In the genomic region with DNA sequence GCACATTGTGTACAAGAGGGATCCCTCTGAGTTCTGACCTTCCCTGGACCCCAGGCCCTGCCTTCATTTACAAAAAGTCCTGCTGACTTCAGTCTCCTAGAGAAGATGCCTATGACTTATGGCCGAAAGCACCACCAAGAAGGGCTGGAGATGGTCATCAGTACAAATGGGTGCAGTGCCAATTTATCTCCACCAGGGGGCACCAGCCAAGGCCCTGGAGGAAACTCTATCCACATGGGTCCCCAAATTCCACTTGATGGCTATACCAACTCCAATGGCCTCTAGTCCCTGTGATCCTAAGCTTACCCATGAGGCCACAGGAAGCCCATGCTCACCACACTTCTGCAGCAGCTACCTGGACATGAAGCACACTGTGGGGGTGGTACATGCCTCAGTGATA, we compare ENCODE assay signal across 8 mouse cellular contexts.
A peak's percentile ranks its signal among the peaks of the same experiment; 100 is the strongest.
DNase-seq lines count a peak whose midpoint lies in the region; ATAC-seq lines count a peak whose summit lies in the region.

No protein-coding gene starts in this region.

- no peak overlapping the region for H3K9ac ChIP-seq in heart, embryonic 12.5 days
- H3K9ac ChIP-seq in forebrain, embryonic 15.5 days (replicated peaks) = no peak overlapping the region

- 73% methylated on average over 1 of the region's 1 CpGs for WGBS in heart, embryonic 12.5 days
- WGBS in forebrain, embryonic 15.5 days = 90% methylated on average over 1 of the region's 1 CpGs

- no peak overlapping the region for H3K27ac ChIP-seq in heart, embryonic 12.5 days (ENCODE audit: poor library complexity, severe bottlenecking)
- H3K27ac ChIP-seq in forebrain, embryonic 15.5 days (replicated peaks) = no peak overlapping the region

- no peak overlapping the region for H3K4me3 ChIP-seq in heart, embryonic 12.5 days
- no peak overlapping the region for H3K4me3 ChIP-seq in forebrain, embryonic 15.5 days

- intact Hi-C loops in left cerebral cortex, postnatal 14 days (cut with DNase I) = no loop called here

- peak; percentile 42 for DNase-seq in heart, adult 8-10 months (ENCODE audit: low spot score)
- DNase-seq in B cell, adult 2 months = peak; percentile 15 to 16
- peak; percentile 42 to 51 for DNase-seq in adrenal gland, adult 18-20 months (ENCODE audit: low spot score in 2 of 2)
- peak; percentile 69 for DNase-seq in lung, postnatal 14 days
- no peak for DNase-seq in left cerebral cortex, postnatal 14 days (ENCODE audit: low spot score in 2 of 2)

- ATAC-seq in heart, embryonic 12.5 days (ENCODE audit: insufficient number of reproducible peaks, low FRiP score) = no peak
- ATAC-seq in erythroblast, adult 5-6 weeks (replicated peaks; ENCODE audit: low FRiP score, poor library complexity, severe bottlenecking) = peak; percentile 62; the same call in 1 of the 2 replicates
- no peak for ATAC-seq in forebrain, embryonic 15.5 days (replicated peaks)

- peaks cover 43% of the 10 kb centered on the region for H3K4me1 ChIP-seq in heart, embryonic 12.5 days (replicated peaks)
- H3K4me1 ChIP-seq in forebrain, embryonic 15.5 days = peaks cover 10% of the 10 kb centered on the region; the same call in 1 of the 2 replicates

- H3K27me3 ChIP-seq in heart, embryonic 12.5 days (replicated peaks) = no peaks in the 10 kb centered on the region
- H3K27me3 ChIP-seq in forebrain, embryonic 15.5 days = no peaks in the 10 kb centered on the region

- peaks cover 12% of the 10 kb centered on the region; the same call in 1 of the 2 replicates for H3K36me3 ChIP-seq in heart, embryonic 12.5 days
- H3K36me3 ChIP-seq in forebrain, embryonic 15.5 days = no peaks in the 10 kb centered on the region

- H3K9me3 ChIP-seq in heart, embryonic 12.5 days (replicated peaks) = no peaks in the 10 kb centered on the region
- H3K9me3 ChIP-seq in forebrain, embryonic 15.5 days = no peaks in the 10 kb centered on the region

- H3K4me2 ChIP-seq in heart, embryonic 12.5 days = no peak overlapping the region
- H3K4me2 ChIP-seq in forebrain, embryonic 15.5 days (replicated peaks) = no peak overlapping the region

Comparison
In these comparisons a context has a peak if more than half of its experiments do, and no peak if none do; other contexts are left out.
1. DNase-seq: peak in heart, adult 8-10 months (single experiment), B cell, adult 2 months (2 of 2), adrenal gland, adult 18-20 months (2 of 2) and lung, postnatal 14 days (single experiment); none in left cerebral cortex, postnatal 14 days (0 of 2).